Mouse (Mus musculus) CH12.LX (cell line): Measurements from ENCODE around the gene Spaca1. TPM values are rescaled to one million over a fixed set of nuclear protein-coding genes. Genes with fewer than 3 reads are reported as not detected.

Source experiments
- DNase-seq: peaks from one replicate; pipeline ENCODE4 v3.0.0-alpha.2; 2013; ENCODE audit errors: extremely low read depth
- H3K27ac ChIP-seq: 2 replicates; pipeline ENCODE4 v1.5.1; 2012; ENCODE audit warnings: low read depth, mild to moderate bottlenecking, control low read depth, moderate library complexity; ENCODE audit not compliant: insufficient read depth
- H3K27me3 ChIP-seq: replicated peaks from 2 replicates; pipeline ENCODE3; 2012; ENCODE audit warnings: inconsistent platforms
- H3K36me3 ChIP-seq, 2 experiments: replicated peaks in 1 of 2; 2 replicates each; pipeline versions ENCODE3 to v1.6.1; 2012; ENCODE audit warnings: inconsistent platforms in 1 of 2, low read length in 1 of 2, mild to moderate bottlenecking in 1 of 2, mixed read lengths in 1 of 2, moderate library complexity in 1 of 2; ENCODE audit not compliant: control insufficient read depth in 1 of 2, insufficient read depth in 1 of 2
- H3K4me1 ChIP-seq, 2 experiments: 2 replicates each; pipeline ENCODE4 v1.6.1; 2012; ENCODE audit warnings: inconsistent platforms in 1 of 2, moderate library complexity in 1 of 2; ENCODE audit not compliant: insufficient read depth in 2 of 2, control insufficient read depth in 1 of 2
- H3K4me2 ChIP-seq: 2 replicates; pipeline ENCODE4 v1.6.1; 2012; ENCODE audit warnings: low read depth, mild to moderate bottlenecking, control low read depth; ENCODE audit not compliant: poor library complexity, insufficient read depth, severe bottlenecking
- H3K4me3 ChIP-seq, 3 experiments: fragments of 150-350 bp in 1 of 3; sonication (generic) in 1 of 3; replicated peaks in 1 of 3; 2 replicates each; pipeline versions ENCODE3 to v1.5.1; 2011 to 2012; ENCODE audit warnings: low read depth in 2 of 3, low read length in 2 of 3, mild to moderate bottlenecking in 2 of 3, moderate library complexity in 2 of 3, control low read depth in 1 of 3, improper control_type of control experiment in 1 of 3, inconsistent platforms in 1 of 3, mixed read lengths in 1 of 3; ENCODE audit not compliant: poor library complexity in 1 of 3
- H3K79me2 ChIP-seq: replicated peaks from 2 replicates; pipeline ENCODE4 v1.6.1; 2012; ENCODE audit warnings: mild to moderate bottlenecking, moderate library complexity; ENCODE audit not compliant: control insufficient read depth, poor library complexity, insufficient read depth, severe bottlenecking; ENCODE audit errors: extremely low read depth
- H3K9ac ChIP-seq: 2 replicates; pipeline ENCODE4 v1.6.1; 2012; ENCODE audit warnings: low read depth, mild to moderate bottlenecking, control low read depth, moderate library complexity; ENCODE audit not compliant: insufficient read depth
- H3K9me3 ChIP-seq: replicated peaks from 2 replicates; pipeline ENCODE3; 2012; ENCODE audit warnings: low read length, inconsistent platforms, mixed read lengths
- CTCF ChIP-seq, 2 experiments: IDR thresholded peaks in 1 of 2; conservative IDR thresholded peaks in 1 of 2; 2 replicates each; pipeline ENCODE4 v1.5.1; 2011 to 2012; ENCODE audit warnings: low read depth in 2 of 2, low read length in 2 of 2, improper control_type of control experiment in 1 of 2, inconsistent platforms in 1 of 2, mild to moderate bottlenecking in 1 of 2, moderate library complexity in 1 of 2
- ELF1 ChIP-seq: IDR thresholded peaks from 2 replicates; pipeline ENCODE4 v1.6.1; 2014; ENCODE audit warnings: low read depth, mild to moderate bottlenecking, inconsistent platforms, low read length, improper control_type of control experiment
- HCFC1 ChIP-seq: IDR thresholded peaks from 2 replicates; pipeline ENCODE4 v1.6.1; 2012; ENCODE audit warnings: low read depth, mild to moderate bottlenecking, inconsistent platforms, low read length, improper control_type of control experiment
- IRF4 ChIP-seq: IDR thresholded peaks from 2 replicates; pipeline ENCODE4 v1.6.1; 2014; ENCODE audit warnings: low read depth, mild to moderate bottlenecking, inconsistent platforms, low read length, improper control_type of control experiment
- MAZ ChIP-seq: IDR thresholded peaks from 2 replicates; pipeline ENCODE4 v1.6.1; 2012; ENCODE audit warnings: low read depth, mild to moderate bottlenecking, inconsistent platforms, low read length, improper control_type of control experiment, moderate library complexity
- MEF2A ChIP-seq: IDR thresholded peaks from 2 replicates; pipeline ENCODE4 v1.6.1; 2014; ENCODE audit warnings: low read depth, mild to moderate bottlenecking, inconsistent platforms, low read length, improper control_type of control experiment, borderline replicate concordance
- NELFE ChIP-seq: IDR thresholded peaks from 2 replicates; pipeline ENCODE4 v1.6.1; 2011; ENCODE audit warnings: low read depth, low read length, improper control_type of control experiment
- RCOR1 ChIP-seq: conservative IDR thresholded peaks from 2 replicates; pipeline ENCODE4 v1.6.1; 2012; ENCODE audit warnings: low read depth, mild to moderate bottlenecking, inconsistent platforms, low read length, improper control_type of control experiment
- SIN3A ChIP-seq: IDR thresholded peaks from 2 replicates; pipeline ENCODE4 v1.6.1; 2012; ENCODE audit warnings: low read length, improper control_type of control experiment, inconsistent platforms
- TBP ChIP-seq: conservative IDR thresholded peaks from 2 replicates; pipeline ENCODE4 v1.6.1; 2011; ENCODE audit warnings: low read depth, low read length, improper control_type of control experiment
- USF1 ChIP-seq: IDR thresholded peaks from 2 replicates; pipeline ENCODE4 v1.6.1; 2014; ENCODE audit warnings: low read depth, mild to moderate bottlenecking, inconsistent platforms, low read length, improper control_type of control experiment
- ZNF384 ChIP-seq: IDR thresholded peaks from 2 replicates; pipeline ENCODE4 v1.6.1; 2012; ENCODE audit warnings: low read depth, low read length, improper control_type of control experiment, inconsistent platforms
- dilution Hi-C: fragments of 300-500 bp; cut with MboI; formaldehyde crosslinking; loops from 2 replicates; pipeline ENCODE4 v1.14.3; 2020; ENCODE audit warnings: low sequenced_read_pairs; ENCODE audit not compliant: extremely low pct_unique_long_range_greater_than_20kb, extremely low pct_ligation_motif_present
- in situ Hi-C: fragments of 300-500 bp; cut with MboI; formaldehyde crosslinking; loops from 3 replicates; pipeline ENCODE4 v1.14.3; 2019; ENCODE audit warnings: low sequenced_read_pairs, low pct_ligation_motif_present, low pct_unique_long_range_greater_than_20kb, mixed read lengths
- polyA plus RNA-seq: library from polyadenylated mRNA; unstranded; fragments of >175 nt; gene quantifications from 2 replicates; pipeline ENCODE4 v1.2.1, GENCODE M21; 2012; ENCODE audit warnings: low read depth; ENCODE audit not compliant: insufficient read length
- total RNA-seq, 2 experiments: library from RNA; depleted of rRNA; stranded (reverse); fragments of 300-350 nt in 1 of 2; fragments of >200 nt in 1 of 2; gene quantifications; 2 replicates each; pipeline ENCODE4 v1.2.3; 2012 to 2014

Gene Spaca1
- total and polyA plus RNA-seq, 3 experiments = not detected

DNA sequence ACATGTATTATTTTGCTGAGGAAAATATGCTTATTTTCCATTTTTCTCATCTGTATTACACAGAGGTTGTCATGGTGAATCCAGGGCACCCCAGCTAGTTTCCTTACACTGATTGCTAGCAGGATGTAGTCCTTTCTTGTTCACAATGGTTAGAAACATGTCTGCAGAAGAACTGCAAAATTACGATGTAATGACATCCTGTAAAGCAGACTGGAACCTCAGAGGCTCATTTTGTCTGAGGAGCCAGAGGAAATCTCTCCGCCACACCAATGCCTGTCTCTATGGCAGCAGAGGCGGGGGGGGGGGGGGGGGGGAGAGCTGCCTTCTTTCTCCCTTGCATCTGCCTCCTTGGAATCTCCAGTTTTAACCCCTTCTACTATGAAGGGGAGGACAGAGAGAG, 57.3 kb downstream of the Spaca1 start:
- no peak for DNase-seq
- no peak for TF ChIP-seq MAZ
- TF ChIP-seq USF1 = no peak
- TF ChIP-seq HCFC1 = no peak
- no peak for TF ChIP-seq NELFE
- no peak for TF ChIP-seq SIN3A
- TF ChIP-seq RCOR1 = no peak
- no peak for TF ChIP-seq ELF1
- no peak for TF ChIP-seq IRF4
- TF ChIP-seq MEF2A = no peak
- no peak for TF ChIP-seq TBP

DNA sequence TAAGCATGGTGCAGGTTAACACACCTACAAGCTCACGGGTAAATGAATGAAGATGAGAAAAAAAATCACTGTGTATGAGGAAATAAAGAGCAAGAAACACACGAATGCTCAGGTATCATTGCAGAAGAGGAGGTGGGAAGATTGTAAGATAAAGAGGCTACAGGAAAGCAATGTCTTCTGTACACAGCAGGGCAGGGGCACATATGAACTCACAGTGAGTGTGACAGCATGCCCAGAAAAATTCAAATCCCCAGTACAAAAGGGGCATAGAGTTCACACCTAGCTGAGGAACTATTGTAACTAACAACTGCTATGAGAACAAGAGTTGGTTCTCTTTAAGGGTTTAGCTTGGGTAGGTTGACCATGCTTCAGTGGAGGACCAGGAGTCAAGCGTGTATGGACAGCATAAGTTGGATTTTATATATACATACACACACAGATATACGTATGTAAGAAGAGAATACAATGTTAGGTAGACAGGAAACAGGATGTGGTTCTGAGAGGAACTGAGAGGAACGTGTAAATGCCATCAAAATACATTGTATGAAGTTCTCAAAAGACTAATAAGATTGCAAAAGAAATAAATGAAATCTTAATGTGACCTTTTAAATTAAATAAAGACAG, 61.4 kb downstream of the Spaca1 start:
- TF ChIP-seq CTCF (conservative IDR thresholded peaks at IDR 0.05 in 1 of 2, IDR thresholded peaks at IDR 0.05 in 1 of 2; ENCODE audit: low read depth in 2 of 2, low read length in 2 of 2) (no peak), ZNF384 (no peak), IRF4 (no peak)
- no peak overlapping the region for H3K4me2 ChIP-seq
- no peaks in the 10 kb centered on the region for H3K36me3 ChIP-seq
- no peaks in the 10 kb centered on the region for H3K79me2 ChIP-seq
- dilution Hi-C loops = no loop called here
- H3K27me3 ChIP-seq = no peaks in the 10 kb centered on the region
- no peak overlapping the region for H3K27ac ChIP-seq
- H3K4me3 ChIP-seq = no peak overlapping the region
- no peak overlapping the region for H3K9ac ChIP-seq
- H3K4me1 ChIP-seq = no peaks in the 10 kb centered on the region
- in situ Hi-C loops = no loop called here
- H3K9me3 ChIP-seq = peaks cover 5% of the 10 kb centered on the region
- no peak for DNase-seq

More for the DNA sequence above, 57.3 kb downstream of the Spaca1 start:
- H3K4me3 ChIP-seq = no peak overlapping the region
- dilution Hi-C loops = no loop called here
- H3K36me3 ChIP-seq = no peaks in the 10 kb centered on the region
- no peak overlapping the region for H3K9ac ChIP-seq
- H3K27ac ChIP-seq = no peak overlapping the region
- H3K79me2 ChIP-seq = no peaks in the 10 kb centered on the region
- H3K9me3 ChIP-seq = no peaks in the 10 kb centered on the region
- H3K4me2 ChIP-seq = no peak overlapping the region
- in situ Hi-C loops = no loop called here
- no peaks in the 10 kb centered on the region for H3K27me3 ChIP-seq
- no peaks in the 10 kb centered on the region; a peak in 1 of 4 replicates for H3K4me1 ChIP-seq

Other genes with a start within 250 kb of the Spaca1 start
- gene Cnr1, start 125.6 kb downstream of the Spaca1 start, total RNA-seq (2012; rRNA removed) = not detected in 2 replicates
- not detected in 2 replicates for gene Cnr1, start 125.6 kb downstream of the Spaca1 start, total RNA-seq (2014; rRNA removed)
- gene Cnr1, start 125.6 kb downstream of the Spaca1 start, polyA plus RNA-seq = not detected in 2 replicates